Mouse (Mus musculus) heart, adult 18-20 months (tissue): ENCODE measurements around the gene Bsn. TPM values are rescaled to one million over a fixed set of nuclear protein-coding genes. Genes with fewer than 3 reads are reported as not detected.

ENCODE experiments used
- DNase-seq, 2 experiments: peaks; one replicate each; pipeline ENCODE4 v3.0.0; 2021 to 2022; ENCODE audit warnings: mixed read lengths in 1 of 2
- total RNA-seq, 2 experiments: library from RNA; stranded (reverse); gene quantifications; 2 replicates each; pipeline ENCODE4 v1.2.3; 2021

The Bsn gene
- total RNA-seq, 2 experiments from 2014 or later: 0.02 to 0.08 TPM

DNA sequence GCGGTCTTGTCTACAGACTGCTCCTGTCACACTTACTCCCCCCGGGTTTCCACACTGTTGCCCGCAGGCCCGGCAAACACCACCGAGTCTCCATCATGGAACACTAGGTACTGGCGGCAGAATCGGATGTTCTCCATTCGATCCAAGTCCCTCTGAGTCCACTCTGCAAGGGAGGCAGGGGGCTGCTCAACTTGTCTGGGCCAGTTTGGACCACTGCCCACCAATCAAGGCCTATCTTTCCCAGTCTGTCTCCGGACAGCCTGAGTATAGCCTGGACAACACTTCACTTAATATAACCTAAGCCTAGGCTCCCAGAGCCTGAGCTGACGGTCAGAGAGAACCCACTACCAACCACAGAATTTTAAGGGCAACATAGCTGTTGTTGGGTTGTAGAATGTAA is 96.6 kb downstream of the Bsn start:
- no peak for DNase-seq

- no peak for DNase-seq
These were observed 99.5 kb downstream of the Bsn start for GRCm38 (mm10) chr9:108090611-108091120.

DNA sequence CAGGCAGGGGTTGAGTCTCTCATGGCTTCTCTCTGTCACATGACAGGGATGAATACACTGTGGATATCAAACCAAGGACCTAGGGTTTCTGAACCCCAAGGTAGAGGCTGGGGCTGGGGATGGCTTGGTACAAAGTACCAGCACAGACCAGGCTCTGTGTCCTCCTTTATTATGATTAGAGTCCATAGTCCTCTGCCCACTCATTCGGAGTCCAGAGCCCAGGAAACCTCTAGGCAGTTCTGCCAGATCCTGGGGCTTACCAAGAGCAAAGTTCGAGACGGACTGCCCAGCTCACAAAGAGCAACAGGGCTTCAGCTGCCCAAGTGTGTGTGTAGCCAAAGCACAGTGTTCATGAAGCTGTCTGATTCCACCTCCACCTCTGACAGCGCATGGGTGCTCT is 104.9 kb downstream of the Bsn start:
- DNase-seq: no peak

- DNase-seq: no peak
These were observed 106.6 kb downstream of the Bsn start for GRCm38 (mm10) chr9:108083561-108083960.

DNA sequence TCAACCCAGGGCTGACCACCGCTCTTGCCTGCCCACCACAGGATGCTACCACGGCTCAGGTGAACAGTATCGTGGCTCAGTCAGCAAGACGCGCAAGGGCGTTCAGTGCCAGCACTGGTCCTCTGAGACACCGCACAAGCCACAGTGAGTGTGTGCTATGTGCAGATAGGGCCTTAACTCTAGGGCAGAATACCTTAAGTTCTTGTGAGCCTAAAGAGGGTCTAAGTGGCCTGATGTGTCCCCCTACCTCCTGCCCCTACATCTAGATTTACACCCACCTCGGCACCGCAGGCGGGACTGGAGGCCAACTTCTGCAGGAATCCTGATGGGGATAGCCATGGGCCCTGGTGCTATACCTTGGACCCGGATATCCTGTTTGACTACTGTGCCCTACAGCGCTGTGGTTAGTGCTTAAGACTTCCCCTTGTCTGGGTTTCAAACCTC is 107.2 kb downstream of the Bsn start, which contains the start of gene Rnf123:
TSS of gene Rnf123 (minus strand) at position 359 of the 444 bp plus-strand sequence.
- DNase-seq: no peak

- no peak for DNase-seq
These were observed 107.6 kb downstream of the Bsn start for GRCm38 (mm10) chr9:108082549-108082948.

GRCm38 (mm10) chr9:108080168-108080567 is 110.0 kb downstream of the Bsn start, which contains the start of gene Mst1:
Mst1 (plus strand) TSS chr9:108080436.
- no peak for DNase-seq

DNA sequence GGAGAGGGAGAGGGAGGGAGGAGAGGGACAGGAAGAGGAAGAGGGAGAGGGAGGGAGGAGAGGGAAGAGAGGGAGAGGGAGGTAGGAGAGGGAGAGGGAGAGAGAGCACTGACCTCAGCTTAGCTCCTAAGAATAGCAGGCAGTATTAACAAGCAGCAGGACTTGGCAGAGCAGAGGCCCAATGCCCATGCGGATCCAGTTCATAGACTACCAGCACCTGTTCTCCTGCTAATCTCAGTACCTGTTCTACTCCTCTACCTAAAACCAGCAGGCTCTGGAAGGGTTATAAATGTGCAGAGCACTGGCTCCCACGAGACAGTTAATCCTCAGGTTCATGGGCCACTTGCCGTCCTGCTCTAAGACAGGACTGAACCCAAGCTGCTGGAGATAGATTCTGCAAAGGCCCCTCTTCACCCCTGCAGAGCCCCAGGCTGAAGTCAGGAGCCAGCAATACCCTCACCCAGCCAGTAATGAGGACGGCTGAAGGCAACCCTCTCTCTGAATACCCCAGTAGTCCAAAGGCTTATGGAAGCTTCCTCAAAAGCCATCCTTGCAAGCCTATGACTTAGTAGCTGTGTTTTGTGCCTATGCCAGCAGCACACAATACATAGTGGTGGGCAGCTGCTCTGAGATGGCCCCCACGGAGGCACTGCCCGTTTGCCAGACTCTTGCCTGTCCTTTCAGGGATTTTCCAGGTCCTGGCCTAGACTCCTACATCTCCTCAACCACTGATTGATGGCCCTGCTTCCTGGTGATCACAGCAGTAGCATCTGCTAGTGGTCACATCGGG is 116.8 kb downstream of the Bsn start:
- peak in 1 of 2 experiments; percentile 57 for DNase-seq

DNA sequence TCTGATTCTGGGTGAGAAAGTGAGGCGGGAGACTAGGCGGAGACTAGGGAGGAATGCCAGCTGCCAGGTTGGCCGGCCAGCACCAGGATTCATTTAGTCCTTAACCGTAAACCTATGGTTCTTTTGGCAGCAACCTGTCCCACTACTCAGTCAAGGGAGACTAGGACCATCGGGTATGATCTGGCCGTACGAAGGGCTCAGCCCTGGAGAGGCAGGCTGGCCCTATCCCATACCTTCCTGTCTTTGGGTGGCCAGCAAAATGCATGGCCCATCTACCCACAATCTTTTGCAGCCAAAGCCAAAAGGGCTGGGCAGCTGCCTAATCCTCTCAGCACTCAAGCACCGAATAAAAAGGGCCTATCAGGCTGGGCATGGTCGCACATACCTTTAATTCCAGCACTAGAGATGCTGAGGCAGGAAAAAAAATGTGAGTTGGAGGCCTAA is 117.7 kb downstream of the Bsn start:
- no peak for DNase-seq

DNA sequence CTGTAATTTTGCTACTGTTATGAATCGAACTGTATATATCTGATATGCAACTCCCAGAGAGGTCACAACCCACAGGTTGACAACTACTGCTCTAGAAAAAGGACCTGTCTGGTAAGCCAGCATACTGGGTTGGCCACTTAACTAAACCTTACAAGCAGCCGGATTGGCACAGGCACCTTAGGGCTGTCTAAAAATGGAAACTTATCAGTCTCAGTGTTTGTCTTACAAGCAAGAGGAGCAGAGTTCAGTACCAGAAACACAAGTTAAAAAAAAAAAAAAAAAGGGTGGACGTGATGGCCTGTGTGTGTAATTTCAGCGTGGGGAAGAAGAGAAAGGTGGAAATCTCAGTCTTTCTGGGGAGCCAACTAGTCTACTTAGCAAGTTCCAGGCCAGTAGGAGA is 118.4 kb downstream of the Bsn start:
- no peak for DNase-seq

GRCm38 (mm10) chr9:108069529-108069928 is 120.7 kb downstream of the Bsn start:
- DNase-seq: no peak

DNA sequence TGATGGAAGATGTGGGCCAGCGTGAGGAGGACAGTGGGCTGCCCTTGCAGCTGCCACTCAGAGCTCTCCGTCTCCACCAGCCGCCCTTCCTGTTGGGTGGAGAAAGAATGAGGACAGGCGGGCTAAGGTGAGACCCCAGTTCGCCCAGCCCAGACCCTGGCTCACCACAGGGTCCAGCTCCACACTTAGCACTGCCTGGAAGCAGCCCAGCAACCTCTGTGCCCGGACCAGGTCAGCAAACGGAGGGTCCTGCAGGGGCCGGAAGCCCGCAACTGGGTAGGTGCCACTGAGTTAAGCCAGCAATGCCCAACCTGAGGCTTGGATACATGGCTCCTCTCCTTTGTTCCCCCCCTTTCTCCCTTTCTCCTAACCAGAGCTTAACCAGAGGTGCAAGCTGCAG is 121.2 kb downstream of the Bsn start:
- no peak for DNase-seq

DNA sequence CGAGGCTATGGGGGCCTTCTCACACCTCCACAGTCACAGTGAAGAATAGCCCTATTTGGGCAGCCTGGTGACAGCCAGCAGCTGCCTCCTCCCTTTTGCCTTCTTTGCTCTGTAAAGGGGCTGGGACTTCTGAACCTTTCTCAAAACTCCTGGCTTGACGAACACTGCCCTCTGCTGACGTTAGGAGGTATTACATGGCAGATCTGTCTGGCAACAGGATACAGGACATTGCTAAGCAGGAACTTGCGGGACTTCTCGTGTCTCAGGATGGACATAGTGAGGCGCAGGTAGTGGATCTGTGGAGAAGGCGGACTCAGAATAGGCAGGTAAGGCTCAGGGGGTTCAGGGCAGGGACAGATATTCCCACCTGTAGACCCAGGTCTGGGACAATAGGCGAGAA is 122.3 kb downstream of the Bsn start:
- peak; percentile 86 to 94 for DNase-seq

- DNase-seq: no peak
These were observed 123.0 kb downstream of the Bsn start for GRCm38 (mm10) chr9:108067199-108067598.

DNA sequence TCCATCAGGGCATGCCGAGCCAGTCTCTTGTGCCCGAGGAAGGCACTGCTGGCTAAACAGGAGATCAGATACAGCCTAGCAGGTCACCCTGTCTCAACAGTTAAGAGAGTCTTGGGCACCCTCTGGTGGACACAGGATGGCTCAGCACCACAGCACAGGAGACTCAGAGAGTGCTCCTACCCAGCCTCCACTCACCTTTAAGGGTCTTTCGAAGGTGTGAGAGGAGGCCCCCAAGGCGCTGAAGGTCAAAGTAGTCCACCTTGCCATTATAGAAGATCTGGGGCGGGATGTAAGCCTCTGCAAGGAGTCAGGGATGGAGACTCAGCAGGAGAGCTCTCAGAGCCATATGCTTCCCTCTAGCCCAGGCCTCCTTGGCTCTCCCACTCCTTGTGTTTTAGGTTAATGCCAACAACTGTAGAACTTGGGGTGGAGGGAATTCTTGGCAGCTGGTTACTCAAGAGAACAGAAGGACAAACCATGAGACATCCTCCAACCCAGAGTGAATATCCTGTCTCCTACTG is 124.6 kb downstream of the Bsn start:
- DNase-seq: peak; percentile 58 to 75

DNA sequence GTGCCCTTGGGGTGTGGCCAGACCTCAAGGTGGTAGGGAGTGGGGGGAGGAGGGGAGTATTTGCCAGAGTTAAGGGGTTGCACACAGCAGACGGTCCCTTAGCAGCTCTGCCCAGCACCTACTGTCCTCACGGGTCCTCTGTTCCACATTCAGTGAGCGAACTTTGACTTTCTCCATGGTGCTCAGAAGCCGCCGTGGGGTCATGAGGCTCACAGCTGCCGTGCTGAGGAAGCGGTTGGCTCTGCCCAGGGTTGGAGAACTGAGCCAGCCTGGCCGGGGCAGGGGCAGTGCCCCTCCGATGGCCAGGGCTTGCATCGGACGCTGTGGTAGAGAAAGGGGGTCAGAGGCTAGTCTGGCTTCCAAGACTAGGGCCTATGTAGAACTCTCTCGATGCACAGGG is 126.8 kb downstream of the Bsn start:
- no peak for DNase-seq

- no peak for DNase-seq
These were observed 128.0 kb downstream of the Bsn start for GRCm38 (mm10) chr9:108062142-108062541.

DNA sequence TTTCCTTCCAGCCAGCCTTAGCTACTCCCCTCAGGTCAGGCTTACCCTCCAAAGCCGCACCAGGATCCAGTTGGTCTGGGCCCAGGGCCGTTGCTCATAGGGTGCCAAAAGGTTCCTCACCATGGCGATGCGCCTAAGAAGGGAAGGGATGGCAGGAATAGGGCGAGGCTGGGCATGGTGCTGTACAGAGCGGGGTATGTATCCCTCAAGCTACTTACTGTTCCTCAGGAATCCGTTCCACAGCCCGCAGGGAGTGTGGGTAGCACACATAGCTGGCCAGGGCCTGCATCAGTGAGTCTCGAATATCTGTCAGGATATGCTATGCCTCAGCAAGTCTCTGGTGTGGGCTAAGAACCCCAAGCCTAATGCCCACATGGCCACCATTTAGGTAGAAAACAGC is 131.9 kb downstream of the Bsn start:
- no peak for DNase-seq

GRCm38 (mm10) chr9:108057262-108057562 is 133.0 kb downstream of the Bsn start:
- DNase-seq: peak; percentile 62 to 65

DNA sequence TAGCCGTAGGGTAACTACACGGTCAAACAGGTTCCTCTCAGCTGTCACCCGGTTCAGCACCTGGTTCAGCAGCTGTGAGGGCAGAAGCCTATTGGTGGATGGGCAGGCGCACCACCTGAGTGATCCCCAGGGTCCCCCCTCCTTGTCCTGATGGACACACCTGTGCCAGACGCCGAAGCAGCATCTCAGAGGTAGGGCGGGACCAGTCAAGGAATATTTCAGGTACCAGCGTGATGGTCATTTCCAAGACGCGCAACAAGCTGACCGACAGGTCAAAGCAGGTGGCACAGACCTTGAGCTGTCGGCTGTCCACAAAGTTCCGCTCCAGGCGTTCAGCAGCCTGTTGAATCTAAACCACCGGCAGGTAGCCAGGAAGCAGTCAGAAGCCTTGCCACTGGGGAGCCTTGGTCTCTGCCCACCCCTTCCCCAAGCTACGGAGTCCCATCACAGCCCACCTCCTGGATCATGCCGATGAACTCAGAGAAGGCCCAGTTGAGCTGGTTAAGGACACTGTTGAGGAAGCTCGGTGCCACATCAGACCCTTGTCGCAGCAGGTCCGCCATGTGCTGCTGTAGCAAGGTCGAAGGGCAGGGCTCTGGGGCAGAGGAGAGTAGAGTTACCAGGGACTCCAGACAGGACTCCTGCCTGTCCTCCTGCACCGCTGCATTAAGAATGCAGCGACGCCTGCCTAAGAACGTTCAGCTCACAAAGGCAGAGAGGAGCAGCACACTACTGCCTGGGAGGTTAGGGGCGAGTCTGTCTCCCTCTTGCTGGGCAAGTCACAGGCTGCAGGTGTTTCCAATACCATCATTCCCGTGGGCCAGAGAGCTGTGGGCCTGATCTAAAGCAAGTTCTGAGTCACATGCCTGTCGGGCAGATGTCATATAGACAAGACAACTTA is 133.6 kb downstream of the Bsn start:
- DNase-seq: no peak

DNA sequence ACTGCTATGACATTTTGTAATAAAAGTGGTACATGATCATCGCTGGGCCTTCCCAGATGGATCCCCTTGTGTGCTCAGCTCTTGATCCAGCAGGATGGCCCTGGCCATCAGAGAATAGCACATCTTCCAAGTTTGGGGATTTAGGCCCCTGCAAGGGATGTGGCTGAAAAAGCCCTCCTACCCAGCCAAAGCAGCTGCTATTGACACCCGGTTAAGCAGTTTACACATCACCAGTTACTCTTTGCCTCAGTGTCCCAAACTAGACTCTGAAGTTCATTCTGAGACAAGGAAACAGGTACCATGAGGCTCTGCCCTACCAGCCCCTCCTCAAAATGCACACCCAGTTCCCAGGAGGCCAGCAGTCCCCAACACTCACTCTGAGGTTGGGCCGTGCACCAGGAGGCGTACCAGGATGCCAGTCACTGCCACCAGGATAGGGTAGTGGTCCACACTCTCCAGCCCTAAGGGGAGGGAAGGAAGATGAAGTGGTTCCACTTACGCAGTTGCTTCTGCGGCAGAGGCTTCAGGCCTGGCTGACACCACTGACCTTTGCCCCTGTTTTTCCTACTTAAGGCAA is 134.4 kb downstream of the Bsn start:
- DNase-seq: no peak

GRCm38 (mm10) chr9:108055061-108055460 is 135.1 kb downstream of the Bsn start:
- DNase-seq: no peak
